Mouse (Mus musculus): ENCODE measurements around the gene Agfg2. TPM values are rescaled to one million over a fixed set of nuclear protein-coding genes. Genes with fewer than 3 reads are reported as not detected.

Agfg2 gene
- total RNA-seq, 1 experiment: 12.5 TPM

DNA sequence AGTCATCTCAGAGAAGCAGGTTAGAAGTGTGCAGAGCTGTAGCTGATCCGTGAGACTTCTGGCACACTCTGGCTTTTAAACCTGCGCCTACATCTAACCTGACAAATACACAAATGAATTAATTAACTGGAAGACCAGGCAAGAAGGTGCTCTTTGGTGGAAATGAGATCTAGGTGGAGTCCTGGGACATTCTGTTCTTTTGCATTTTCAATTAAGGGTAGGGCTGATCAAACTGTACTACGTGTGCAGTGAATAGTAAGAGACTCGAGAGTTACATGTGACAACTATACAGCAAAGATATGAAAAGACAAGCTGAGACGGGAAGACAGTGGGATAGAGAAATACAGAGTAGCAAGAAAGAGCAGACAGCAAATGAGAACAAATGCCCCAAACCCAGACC lies 28.9 kb upstream of the Agfg2 start:
- Histone ChIP-seq H3K4me3 (ENCODE audit: insufficient read depth in 1 of 2, low read depth in 1 of 2, low read length in 2 of 2, poor library complexity in 1 of 2, severe bottlenecking in 1 of 2) (no peak overlapping the region), H3K4me1 (ENCODE audit: control insufficient read depth in 2 of 2, insufficient read depth in 2 of 2, low read length in 2 of 2, poor library complexity in 1 of 2) (peaks cover 0 to 7% of the 10 kb centered on the region in 2 experiments; a peak in 1 of 4 replicates), H3K27ac (ENCODE audit: insufficient read depth, low read depth, low read length, poor library complexity, severe bottlenecking) (no peak overlapping the region), H3K9ac (ENCODE audit: insufficient read depth, low read depth, low read length, poor library complexity, severe bottlenecking) (no peak overlapping the region), H3K36me3 (ENCODE audit: control insufficient read depth, insufficient read depth, low read length, poor library complexity, severe bottlenecking) (no peaks in the 10 kb centered on the region), H3K9me3 (ENCODE audit: control insufficient read depth, insufficient read depth, low read depth, low read length) (no peaks in the 10 kb centered on the region)
- no peak for TF ChIP-seq ZC3H11A (IDR thresholded peaks at IDR 0.05; ENCODE audit: borderline replicate concordance, low read depth, low read length)
- TF ChIP-seq ZNF384 (IDR thresholded peaks at IDR 0.05; ENCODE audit: low read depth, low read length): no peak
- TF ChIP-seq HCFC1 (IDR thresholded peaks at IDR 0.05; ENCODE audit: borderline replicate concordance, insufficient read depth, low read length): no peak
- TF ChIP-seq CHD2 (IDR thresholded peaks at IDR 0.05; ENCODE audit: low read depth, low read length): no peak
- no peak for TF ChIP-seq MAFK (IDR thresholded peaks at IDR 0.05; ENCODE audit: insufficient read depth, low read depth, low read length)
- no peak for DNase-seq (ENCODE audit: low read depth, low spot score)
- in situ Hi-C loops (cut with MboI; ENCODE audit: low sequenced_read_pairs in 2 of 2, unreplicated experiment in 2 of 2): no loop called here

DNA sequence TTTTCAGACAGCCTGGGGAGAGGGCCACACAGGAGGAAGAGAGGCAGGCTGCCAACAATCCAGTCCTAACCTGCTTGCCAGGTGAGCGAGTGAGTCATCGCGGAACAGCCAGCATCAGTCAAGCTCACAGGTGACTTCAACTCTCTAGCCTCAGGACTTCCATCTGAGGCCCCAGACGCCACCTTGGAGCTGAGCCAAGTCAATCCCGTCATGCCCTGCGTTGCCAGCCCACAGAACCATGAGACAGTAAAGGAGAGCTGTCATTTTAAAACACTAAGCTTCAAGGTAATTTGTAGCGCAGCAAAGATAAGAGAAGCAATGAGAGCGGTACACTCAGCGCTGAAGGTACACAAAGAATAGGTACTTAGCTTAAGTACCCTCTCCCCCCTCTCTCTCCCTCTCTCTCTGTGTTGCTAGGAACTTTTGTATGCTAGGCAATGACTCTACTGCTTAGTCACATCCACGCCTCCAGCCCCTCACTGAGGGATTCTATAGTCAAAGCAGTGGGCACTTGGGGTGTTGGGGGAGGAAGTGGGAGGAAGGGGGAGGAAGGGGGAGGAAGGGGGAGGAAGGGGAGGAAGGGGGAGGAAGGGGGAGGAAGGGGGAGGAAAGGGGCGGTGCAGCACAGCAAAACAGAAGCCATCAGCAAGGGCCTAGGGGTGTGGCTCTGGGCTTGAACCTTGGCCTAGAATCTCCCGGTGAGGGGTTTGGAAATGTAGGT lies 22.5 kb upstream of the Agfg2 start:
- TF ChIP-seq HCFC1 (IDR thresholded peaks at IDR 0.05; ENCODE audit: borderline replicate concordance, insufficient read depth, low read length): no peak
- no peak for TF ChIP-seq ZC3H11A (IDR thresholded peaks at IDR 0.05; ENCODE audit: borderline replicate concordance, low read depth, low read length)
- TF ChIP-seq CHD2 (IDR thresholded peaks at IDR 0.05; ENCODE audit: low read depth, low read length): no peak
- no peak for TF ChIP-seq MAFK (IDR thresholded peaks at IDR 0.05; ENCODE audit: insufficient read depth, low read depth, low read length)
- TF ChIP-seq ZNF384 (IDR thresholded peaks at IDR 0.05; ENCODE audit: low read depth, low read length): no peak
- in situ Hi-C loops (cut with MboI; ENCODE audit: low sequenced_read_pairs in 2 of 2, unreplicated experiment in 2 of 2): no loop called here
- Histone ChIP-seq H3K9ac (ENCODE audit: insufficient read depth, low read depth, low read length, poor library complexity, severe bottlenecking) (no peak overlapping the region), H3K9me3 (ENCODE audit: control insufficient read depth, insufficient read depth, low read depth, low read length) (no peaks in the 10 kb centered on the region), H3K4me1 (ENCODE audit: control insufficient read depth in 2 of 2, insufficient read depth in 2 of 2, low read length in 2 of 2, poor library complexity in 1 of 2) (peaks cover 0 to 9% of the 10 kb centered on the region in 2 experiments; a peak in 2 of 4 replicates), H3K4me3 (ENCODE audit: insufficient read depth in 1 of 2, low read depth in 1 of 2, low read length in 2 of 2, poor library complexity in 1 of 2, severe bottlenecking in 1 of 2) (no peak overlapping the region), H3K36me3 (ENCODE audit: control insufficient read depth, insufficient read depth, low read length, poor library complexity, severe bottlenecking) (no peaks in the 10 kb centered on the region), H3K27ac (ENCODE audit: insufficient read depth, low read depth, low read length, poor library complexity, severe bottlenecking) (no peak overlapping the region)
- no peak for DNase-seq (ENCODE audit: low read depth, low spot score)

DNA sequence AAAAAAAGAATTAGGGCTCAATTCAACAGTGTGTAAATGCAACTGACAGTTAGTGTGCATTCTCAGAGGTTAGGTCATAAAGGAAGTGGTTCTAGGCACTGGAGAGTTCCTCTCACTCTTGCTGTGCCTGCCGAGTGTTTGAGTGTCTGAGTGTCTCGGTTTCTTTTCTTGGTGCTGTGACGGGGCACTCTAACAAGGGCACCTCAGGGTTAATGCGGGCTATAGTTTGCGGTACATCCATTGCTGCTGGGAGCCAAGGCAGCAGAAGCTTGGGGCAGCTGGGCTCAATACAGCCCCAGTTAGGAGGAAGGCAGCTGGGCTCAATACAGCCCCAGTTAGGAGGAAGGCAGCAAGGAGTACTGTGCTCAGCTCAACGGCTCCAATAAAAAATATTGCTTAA lies 20.7 kb upstream of the Agfg2 start:
- H3K4me3 ChIP-seq (ENCODE audit: insufficient read depth in 1 of 2, low read depth in 1 of 2, low read length in 2 of 2, poor library complexity in 1 of 2, severe bottlenecking in 1 of 2): no peak overlapping the region
- no peak for TF ChIP-seq ZC3H11A (IDR thresholded peaks at IDR 0.05; ENCODE audit: borderline replicate concordance, low read depth, low read length)
- TF ChIP-seq CHD2 (IDR thresholded peaks at IDR 0.05; ENCODE audit: low read depth, low read length): no peak
- TF ChIP-seq HCFC1 (IDR thresholded peaks at IDR 0.05; ENCODE audit: borderline replicate concordance, insufficient read depth, low read length): no peak
- no peak for TF ChIP-seq ZNF384 (IDR thresholded peaks at IDR 0.05; ENCODE audit: low read depth, low read length)
- no peak for TF ChIP-seq MAFK (IDR thresholded peaks at IDR 0.05; ENCODE audit: insufficient read depth, low read depth, low read length)
- no peaks in the 10 kb centered on the region for H3K36me3 ChIP-seq (ENCODE audit: control insufficient read depth, insufficient read depth, low read length, poor library complexity, severe bottlenecking)
- H3K27ac ChIP-seq (ENCODE audit: insufficient read depth, low read depth, low read length, poor library complexity, severe bottlenecking): no peak overlapping the region
- in situ Hi-C loops (cut with MboI; ENCODE audit: low sequenced_read_pairs in 2 of 2, unreplicated experiment in 2 of 2): no loop called here
- no peak overlapping the region for H3K9ac ChIP-seq (ENCODE audit: insufficient read depth, low read depth, low read length, poor library complexity, severe bottlenecking)
- H3K4me1 ChIP-seq (ENCODE audit: control insufficient read depth in 2 of 2, insufficient read depth in 2 of 2, low read length in 2 of 2, poor library complexity in 1 of 2): peaks cover 0 to 9% of the 10 kb centered on the region in 2 experiments; a peak in 2 of 4 replicates
- DNase-seq (ENCODE audit: low read depth, low spot score): no peak
- no peaks in the 10 kb centered on the region for H3K9me3 ChIP-seq (ENCODE audit: control insufficient read depth, insufficient read depth, low read depth, low read length)

DNA sequence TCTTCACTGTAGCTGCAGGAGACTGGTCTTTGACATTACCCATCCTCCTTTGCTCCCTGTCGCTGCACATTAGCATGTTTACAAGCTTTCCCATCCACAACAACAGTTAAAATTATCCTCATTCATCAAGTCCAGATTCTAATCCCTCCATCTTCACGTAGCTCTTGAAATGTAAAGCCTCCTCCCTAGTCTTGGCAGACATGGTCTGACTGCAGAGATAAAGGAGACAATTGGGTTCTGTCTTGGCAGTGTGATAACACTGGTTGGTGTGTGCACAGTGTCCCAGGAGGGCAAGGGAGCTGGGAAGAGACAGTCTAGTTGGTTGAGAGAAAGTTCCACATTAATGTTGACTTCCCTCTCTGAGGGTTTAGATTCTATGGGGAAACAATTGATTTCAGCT lies 15.3 kb upstream of the Agfg2 start:
- DNase-seq (ENCODE audit: low read depth, low spot score): no peak
- H3K27ac ChIP-seq (ENCODE audit: insufficient read depth, low read depth, low read length, poor library complexity, severe bottlenecking): no peak overlapping the region
- TF ChIP-seq MAFK (IDR thresholded peaks at IDR 0.05; ENCODE audit: insufficient read depth, low read depth, low read length): no peak
- no peak for TF ChIP-seq CHD2 (IDR thresholded peaks at IDR 0.05; ENCODE audit: low read depth, low read length)
- no peak for TF ChIP-seq ZC3H11A (IDR thresholded peaks at IDR 0.05; ENCODE audit: borderline replicate concordance, low read depth, low read length)
- TF ChIP-seq ZNF384 (IDR thresholded peaks at IDR 0.05; ENCODE audit: low read depth, low read length): no peak
- TF ChIP-seq HCFC1 (IDR thresholded peaks at IDR 0.05; ENCODE audit: borderline replicate concordance, insufficient read depth, low read length): no peak
- H3K9ac ChIP-seq (ENCODE audit: insufficient read depth, low read depth, low read length, poor library complexity, severe bottlenecking): no peak overlapping the region
- H3K36me3 ChIP-seq (ENCODE audit: control insufficient read depth, insufficient read depth, low read length, poor library complexity, severe bottlenecking): no peaks in the 10 kb centered on the region
- H3K4me1 ChIP-seq (ENCODE audit: control insufficient read depth in 2 of 2, insufficient read depth in 2 of 2, low read length in 2 of 2, poor library complexity in 1 of 2): peaks cover 9 to 12% of the 10 kb centered on the region in 2 experiments
- H3K9me3 ChIP-seq (ENCODE audit: control insufficient read depth, insufficient read depth, low read depth, low read length): no peaks in the 10 kb centered on the region
- in situ Hi-C loops (cut with MboI; ENCODE audit: low sequenced_read_pairs in 2 of 2, unreplicated experiment in 2 of 2): no loop called here
- H3K4me3 ChIP-seq (ENCODE audit: insufficient read depth in 1 of 2, low read depth in 1 of 2, low read length in 2 of 2, poor library complexity in 1 of 2, severe bottlenecking in 1 of 2): no peak overlapping the region

All from ES-E14 (cell line).